Mouse (Mus musculus): Measurements from ENCODE around the gene Abhd15. TPM values are rescaled to one million over a fixed set of nuclear protein-coding genes. Genes with fewer than 3 reads are reported as not detected.

The Abhd15 gene
- polyA plus RNA-seq, 1 experiment from 2014 or later: 3.0 TPM

DNA sequence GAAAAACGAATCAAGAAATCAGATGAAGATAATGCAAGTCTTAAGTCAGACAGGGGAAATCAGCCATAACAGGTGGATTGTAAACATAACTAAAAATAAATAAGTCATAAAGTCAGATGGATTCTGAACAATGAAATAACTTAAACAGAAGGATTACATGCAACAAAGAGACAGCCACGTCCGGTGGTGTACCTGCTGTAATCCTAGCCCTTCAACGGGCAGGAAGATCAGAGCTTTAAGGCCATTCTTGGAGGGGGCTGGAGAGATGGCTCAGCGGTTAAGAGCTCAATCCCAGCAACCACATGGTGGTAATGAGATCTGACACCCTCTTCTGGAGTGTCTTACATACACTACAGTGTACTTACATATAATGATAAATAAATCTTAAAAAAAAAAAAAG, 3.6 kb upstream of the Abhd15 start:
- no peak for DNase-seq
- Histone ChIP-seq H3K27ac (ENCODE audit: low read depth) (no peak overlapping the region), H3K36me3 (ENCODE audit: insufficient read depth) (peaks cover 35% of the 10 kb centered on the region), H3K9ac (no peak overlapping the region), H3K4me2 (peak overlapping the region; percentile 94), H3K4me1 (ENCODE audit: insufficient read depth) (peaks cover 32% of the 10 kb centered on the region), H3K9me3 (ENCODE audit: low read depth, low read length) (no peaks in the 10 kb centered on the region), H3K4me3 (ENCODE audit: low read depth, low read length) (no peak overlapping the region), H3K27me3 (ENCODE audit: insufficient read depth, low read length) (peaks cover 13% of the 10 kb centered on the region)
- ATAC-seq (ENCODE audit: insufficient read depth): no peak
- TF ChIP-seq CTCF (IDR thresholded peaks at IDR 0.05; ENCODE audit: low read depth): no peak
- 72% methylated on average over 5 of the region's 5 CpGs for WGBS

GRCm38 (mm10) chr11:77512891-77513810, 1.8 kb upstream of the Abhd15 start:
- ATAC-seq (ENCODE audit: insufficient read depth): peak; percentile 59
- Histone ChIP-seq H3K27me3 (ENCODE audit: insufficient read depth, low read length) (peaks cover 17% of the 10 kb centered on the region), H3K4me3 (ENCODE audit: low read depth, low read length) (peak overlapping the region; percentile 71), H3K36me3 (ENCODE audit: insufficient read depth) (peaks cover 19% of the 10 kb centered on the region), H3K4me2 (peak overlapping the region; percentile 94), H3K27ac (ENCODE audit: low read depth) (peak overlapping the region; percentile 85), H3K4me1 (ENCODE audit: insufficient read depth) (peaks cover 32% of the 10 kb centered on the region), H3K9me3 (ENCODE audit: low read depth, low read length) (no peaks in the 10 kb centered on the region), H3K9ac (peak overlapping the region; percentile 72)
- DNase-seq: peak; percentile 94
- TF ChIP-seq CTCF (IDR thresholded peaks at IDR 0.05; ENCODE audit: low read depth): no peak
- WGBS: under 1% methylated on average over 66 of the region's 84 CpGs

- DNase-seq (peak; percentile 46), ATAC-seq (ENCODE audit: insufficient read depth) (peak; percentile 1; the same call in 1 of the 2 replicates)
- no peak for TF ChIP-seq CTCF (IDR thresholded peaks at IDR 0.05; ENCODE audit: low read depth)
- Histone ChIP-seq H3K4me1 (ENCODE audit: insufficient read depth) (peaks cover 27% of the 10 kb centered on the region), H3K4me2 (peak overlapping the region; percentile 94), H3K4me3 (ENCODE audit: low read depth, low read length) (peak overlapping the region; percentile 71), H3K36me3 (ENCODE audit: insufficient read depth) (peaks cover 16% of the 10 kb centered on the region), H3K9ac (peak overlapping the region; percentile 56), H3K9me3 (ENCODE audit: low read depth, low read length) (no peaks in the 10 kb centered on the region), H3K27ac (ENCODE audit: low read depth) (peak overlapping the region; percentile 68), H3K27me3 (ENCODE audit: insufficient read depth, low read length) (peaks cover 17% of the 10 kb centered on the region)
- 5% methylated on average over 10 of the region's 10 CpGs for WGBS
Observed at GRCm38 (mm10) chr11:77513811-77514170, 1.1 kb upstream of the Abhd15 start.

GRCm38 (mm10) chr11:77514281-77514831, 565 bp upstream of the Abhd15 start:
- Histone ChIP-seq H3K4me1 (ENCODE audit: insufficient read depth) (peaks cover 27% of the 10 kb centered on the region), H3K27ac (ENCODE audit: low read depth) (no peak overlapping the region), H3K36me3 (ENCODE audit: insufficient read depth) (peaks cover 12% of the 10 kb centered on the region; the same call in 1 of the 2 replicates), H3K27me3 (ENCODE audit: insufficient read depth, low read length) (peaks cover 17% of the 10 kb centered on the region), H3K9me3 (ENCODE audit: low read depth, low read length) (no peaks in the 10 kb centered on the region), H3K4me2 (peak overlapping the region; percentile 94), H3K4me3 (ENCODE audit: low read depth, low read length) (peak overlapping the region; percentile 48), H3K9ac (peak overlapping the region; percentile 49; the same call in 1 of the 2 replicates)
- TF ChIP-seq CTCF (IDR thresholded peaks at IDR 0.05; ENCODE audit: low read depth): no peak
- ATAC-seq (ENCODE audit: insufficient read depth) (peak; percentile 4; the same call in 1 of the 2 replicates), DNase-seq (peak; percentile 41)
- WGBS: 9% methylated on average over 19 of the region's 19 CpGs

DNA sequence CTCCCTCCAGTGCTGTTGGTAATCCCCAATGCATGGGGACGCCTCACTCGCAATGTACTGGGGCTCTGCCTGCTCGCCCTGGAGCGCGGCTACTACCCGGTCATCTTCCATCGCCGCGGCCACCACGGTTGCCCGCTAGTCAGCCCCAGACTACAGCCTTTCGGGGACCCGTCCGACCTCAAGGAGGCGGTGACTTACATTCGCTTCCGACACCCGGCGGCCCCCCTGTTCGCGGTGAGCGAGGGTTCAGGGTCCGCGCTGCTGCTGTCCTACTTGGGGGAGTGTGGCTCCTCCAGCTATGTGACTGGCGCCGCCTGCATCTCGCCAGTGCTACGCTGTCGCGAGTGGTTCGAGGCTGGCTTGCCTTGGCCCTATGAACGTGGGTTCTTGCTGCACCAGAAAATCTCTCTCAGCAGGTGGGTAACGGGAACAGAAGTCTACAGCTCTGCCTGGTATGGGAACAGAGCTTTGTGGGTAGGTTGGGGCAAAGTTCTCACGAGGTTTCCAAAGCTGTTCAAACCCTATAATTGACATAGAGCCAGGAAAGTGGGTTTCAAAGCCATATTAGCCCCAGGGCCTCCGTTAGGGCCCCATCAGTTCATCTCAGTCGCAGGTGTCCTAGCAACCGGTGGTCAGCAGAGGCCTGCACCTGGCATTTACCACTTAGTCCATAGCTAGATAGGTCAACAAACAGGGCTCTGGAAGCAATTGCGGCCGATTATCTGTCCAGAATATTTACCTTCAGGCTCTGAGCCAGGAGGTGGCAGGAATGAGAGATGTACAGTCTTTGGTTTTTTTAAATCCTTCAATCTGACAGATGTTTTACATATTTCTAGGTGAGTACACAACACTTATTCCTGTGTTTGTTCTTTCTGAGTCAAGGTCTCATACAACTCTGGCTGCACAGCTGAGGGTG, 974 bp downstream of the Abhd15 start, which contains the start of gene Trp53i13:
TSS of gene Trp53i13 (minus strand) at position 344 of the 916 bp plus-strand sequence.
- H3K4me1 ChIP-seq (ENCODE audit: insufficient read depth): peaks cover 27% of the 10 kb centered on the region
- H3K27me3 ChIP-seq (ENCODE audit: insufficient read depth, low read length): peaks cover 17% of the 10 kb centered on the region
- no peaks in the 10 kb centered on the region for H3K36me3 ChIP-seq (ENCODE audit: insufficient read depth)
- H3K4me3 ChIP-seq (ENCODE audit: low read depth, low read length): peak within 1 kb of the TSS; percentile 48
- DNase-seq (peak; percentile 31), ATAC-seq (ENCODE audit: insufficient read depth) (no peak)
- peak within 1 kb of the TSS; percentile 49 for H3K9ac ChIP-seq
- WGBS: 6% methylated on average over 39 of the region's 39 CpGs
- no peak for TF ChIP-seq CTCF (IDR thresholded peaks at IDR 0.05; ENCODE audit: low read depth)
- H3K27ac ChIP-seq (ENCODE audit: low read depth): no peak within 1 kb of the TSS
- no peaks in the 10 kb centered on the region for H3K9me3 ChIP-seq (ENCODE audit: low read depth, low read length)
- peak within 1 kb of the TSS; percentile 94 for H3K4me2 ChIP-seq

GRCm38 (mm10) chr11:77516553-77517425, 1.9 kb downstream of the Abhd15 start:
- H3K27me3 ChIP-seq (ENCODE audit: insufficient read depth, low read length): peaks cover 17% of the 10 kb centered on the region
- no peak overlapping the region for H3K9ac ChIP-seq
- H3K9me3 ChIP-seq (ENCODE audit: low read depth, low read length): no peaks in the 10 kb centered on the region
- no peaks in the 10 kb centered on the region for H3K36me3 ChIP-seq (ENCODE audit: insufficient read depth)
- no peak overlapping the region for H3K27ac ChIP-seq (ENCODE audit: low read depth)
- ATAC-seq (ENCODE audit: insufficient read depth) (no peak), DNase-seq (no peak)
- H3K4me1 ChIP-seq (ENCODE audit: insufficient read depth): peaks cover 25% of the 10 kb centered on the region
- WGBS: 67% methylated on average over 5 of the region's 5 CpGs
- TF ChIP-seq CTCF (IDR thresholded peaks at IDR 0.05; ENCODE audit: low read depth): no peak
- H3K4me2 ChIP-seq: no peak overlapping the region; the same call in 1 of the 2 replicates
- no peak overlapping the region for H3K4me3 ChIP-seq (ENCODE audit: low read depth, low read length)

All from lung, embryonic 14.5 days (tissue).